Mouse (Mus musculus) forebrain, embryonic 14.5 days (tissue): ENCODE data around the gene Tex264. TPM values are rescaled to one million over a fixed set of nuclear protein-coding genes. Genes with fewer than 3 reads are reported as not detected.

Experiments used
- ATAC-seq: fragments of 200-750 bp; cut with Nextera tagmentation; 2 replicates; pipeline ENCODE4 v1.8.0; 2017; ENCODE audit warnings: mild to moderate bottlenecking, moderate library complexity
- DNase-seq: peaks from one replicate; pipeline ENCODE4 v3.0.0-alpha.2; 2015; ENCODE audit warnings: low spot score
- H3K27ac ChIP-seq: fragments of 300-500 bp; sonication (generic); 2 replicates; pipeline ENCODE4 v1.5.1; 2014; ENCODE audit warnings: low read depth, mild to moderate bottlenecking, control low read depth, low read length, moderate library complexity
- H3K27me3 ChIP-seq: fragments of 300-500 bp; sonication (generic); replicated peaks from 2 replicates; pipeline ENCODE4 v1.6.1; 2014; ENCODE audit warnings: low read length, control low read depth, mixed read lengths; ENCODE audit not compliant: control insufficient read depth, insufficient read depth
- H3K36me3 ChIP-seq: fragments of 300-500 bp; sonication (generic); 2 replicates; pipeline ENCODE4 v1.6.1; 2014; ENCODE audit warnings: low read length, control low read depth; ENCODE audit not compliant: control insufficient read depth, insufficient read depth
- H3K4me1 ChIP-seq: fragments of 300-500 bp; sonication (generic); 2 replicates; pipeline ENCODE4 v1.6.1; 2014; ENCODE audit warnings: antibody characterized with exemption, low read length, control low read depth; ENCODE audit not compliant: control insufficient read depth, insufficient read depth
- H3K4me2 ChIP-seq: fragments of 300-500 bp; sonication (generic); 2 replicates; pipeline ENCODE4 v1.6.1; 2014; ENCODE audit warnings: mild to moderate bottlenecking, control low read depth, low read length
- H3K4me3 ChIP-seq: fragments of 300-500 bp; sonication (generic); 2 replicates; pipeline ENCODE4 v1.5.1; 2014; ENCODE audit warnings: low read depth, low read length, control low read depth
- H3K9ac ChIP-seq: fragments of 300-500 bp; sonication (generic); 2 replicates; pipeline ENCODE4 v1.6.1; 2014; ENCODE audit warnings: mild to moderate bottlenecking, low read length, control low read depth, moderate library complexity
- H3K9me3 ChIP-seq: fragments of 300-500 bp; sonication (generic); replicated peaks from 2 replicates; pipeline ENCODE4 v1.6.1; 2016; ENCODE audit warnings: low read length, control low read depth, mixed read lengths; ENCODE audit not compliant: control insufficient read depth
- WGBS: fragments of 180-500 bp; shearing (Covaris S2); extraction: QIAGEN DNeasy Blood & Tissue Kit; methylation state at CpG from one replicate; pipeline ENCODE4 v1.1.7; 2014; 5-methylcytosine and 5-hydroxymethylcytosine counted together
- polyA plus RNA-seq: library from polyadenylated mRNA; unstranded; fragments of >200 nt; fragmentation: Nextera tagmentation; extraction: Ambion mirVana; gene quantifications from 2 replicates; pipeline ENCODE4 v1.2.1, GENCODE M21; 2014

Tex264 gene
- polyA plus RNA-seq, 1 experiment from 2014 or later: 41.3 TPM

DNA sequence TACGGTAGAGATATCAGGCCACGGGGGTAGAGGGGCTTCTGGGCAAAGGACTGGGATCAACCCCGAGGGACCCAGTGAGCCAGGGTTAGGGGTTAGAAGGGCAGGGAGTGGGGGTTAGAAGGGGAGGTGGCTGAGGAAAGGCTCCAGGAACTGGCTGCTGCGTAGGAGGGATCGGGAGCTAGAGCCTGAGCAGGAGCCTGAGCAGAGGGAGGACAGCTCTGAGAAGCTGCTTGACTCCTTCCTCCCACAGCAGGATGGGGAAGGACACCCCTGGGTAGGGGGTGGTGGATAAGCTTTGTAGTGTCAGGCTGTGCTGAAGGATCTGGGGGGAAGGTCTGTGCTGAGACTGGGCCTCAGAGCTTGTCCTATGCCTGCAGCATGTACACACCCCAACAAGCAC, 28.9 kb downstream of the Tex264 start:
- 52% methylated on average over 5 of the region's 5 CpGs for WGBS
- Histone ChIP-seq H3K27me3 (0 out of 2 replicates have a peak, but pooled peaks cover 10% of the 10 kb centered on the region), H3K36me3 (peaks cover 29% of the 10 kb centered on the region), H3K9me3 (no peaks in the 10 kb centered on the region), H3K4me3 (no peak overlapping the region), H3K4me2 (no peak overlapping the region), H3K9ac (no peak overlapping the region), H3K27ac (peak overlapping the region; percentile 44; the same call in 1 of the 2 replicates), H3K4me1 (no peaks in the 10 kb centered on the region)
- DNase-seq (no peak), ATAC-seq (no peak)

DNA sequence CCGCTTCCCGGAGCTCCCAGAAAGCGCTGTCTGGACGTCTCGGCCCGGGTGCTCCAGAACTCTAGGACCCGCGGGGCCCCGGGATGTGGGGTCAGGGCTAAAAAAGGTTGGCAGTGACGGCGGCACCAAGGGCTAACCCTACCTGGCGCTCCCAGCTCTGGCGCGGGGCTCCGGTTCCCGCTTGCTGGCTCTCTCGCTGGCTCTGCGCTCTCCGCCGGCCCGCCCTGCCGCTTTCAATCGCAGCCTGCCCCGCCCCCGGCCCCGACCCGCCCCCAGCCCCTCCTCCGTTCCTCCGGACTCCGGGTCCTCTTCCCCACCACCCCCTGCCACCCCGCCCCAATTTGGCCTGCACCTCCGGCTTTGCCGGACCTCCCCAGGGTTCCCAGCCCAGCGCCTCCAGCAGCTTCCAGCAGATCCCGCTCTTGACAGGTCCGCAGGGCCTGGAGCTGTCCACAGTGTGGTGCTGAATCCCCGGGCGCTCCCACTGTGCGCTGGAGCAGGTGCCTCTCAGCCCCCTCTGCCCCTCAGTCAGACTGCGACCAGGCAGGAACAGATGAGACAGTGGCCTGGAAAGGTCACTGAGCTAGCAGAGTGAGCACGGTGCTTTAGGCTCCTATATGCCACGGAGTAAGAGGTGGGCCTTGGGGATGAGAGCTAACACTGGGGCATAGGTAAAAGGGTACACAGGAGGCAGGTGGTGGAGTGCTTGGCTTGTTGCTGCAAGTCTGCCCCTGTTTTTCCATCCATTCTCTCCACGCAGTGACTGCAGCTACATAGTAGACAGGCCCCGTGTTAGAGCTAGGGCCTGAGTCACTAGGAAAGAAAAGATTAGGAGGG, 29.6 kb downstream of the Tex264 start, which contains the start of gene Grm2:
Gene Grm2, minus strand, starts transcription at position 199 of the 837 bp plus-strand sequence.
- Histone ChIP-seq H3K4me1 (no peaks in the 10 kb centered on the region), H3K27me3 (0 out of 2 replicates have a peak, but pooled peaks cover 10% of the 10 kb centered on the region), H3K36me3 (peaks cover 24% of the 10 kb centered on the region), H3K27ac (0 out of 2 replicates have a peak within 1 kb of the TSS, but pooled peaks have one; percentile 44), H3K9me3 (no peaks in the 10 kb centered on the region), H3K4me3 (peak within 1 kb of the TSS; percentile 42), H3K4me2 (peak within 1 kb of the TSS; percentile 77), H3K9ac (peak within 1 kb of the TSS; percentile 64)
- ATAC-seq: peak; percentile 68
- DNase-seq: peak; percentile 65
- 1% methylated on average over 38 of the region's 44 CpGs for WGBS

DNA sequence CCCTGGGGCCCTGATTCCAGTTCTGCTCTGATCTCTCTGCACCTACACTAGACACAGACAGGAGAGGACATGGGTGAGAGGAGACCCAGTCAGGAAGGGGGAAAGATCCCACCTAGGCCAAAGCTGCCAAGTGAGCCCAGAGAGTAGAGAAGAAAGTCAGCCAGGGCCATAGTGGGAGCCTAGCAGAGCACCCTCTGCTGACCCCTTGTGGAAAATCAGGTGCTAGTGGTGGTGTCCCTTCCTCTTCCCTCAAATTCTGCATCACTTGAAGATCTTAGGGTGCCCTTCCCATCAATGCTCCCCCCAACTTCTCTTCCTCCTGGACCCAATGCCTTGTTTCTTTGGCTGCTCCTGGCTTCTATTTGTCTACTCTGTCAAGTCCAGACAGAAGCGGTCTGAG, 33.0 kb downstream of the Tex264 start:
- no peaks in the 10 kb centered on the region for H3K4me1 ChIP-seq
- WGBS: 83% methylated on average over 1 of the region's 1 CpGs

DNA sequence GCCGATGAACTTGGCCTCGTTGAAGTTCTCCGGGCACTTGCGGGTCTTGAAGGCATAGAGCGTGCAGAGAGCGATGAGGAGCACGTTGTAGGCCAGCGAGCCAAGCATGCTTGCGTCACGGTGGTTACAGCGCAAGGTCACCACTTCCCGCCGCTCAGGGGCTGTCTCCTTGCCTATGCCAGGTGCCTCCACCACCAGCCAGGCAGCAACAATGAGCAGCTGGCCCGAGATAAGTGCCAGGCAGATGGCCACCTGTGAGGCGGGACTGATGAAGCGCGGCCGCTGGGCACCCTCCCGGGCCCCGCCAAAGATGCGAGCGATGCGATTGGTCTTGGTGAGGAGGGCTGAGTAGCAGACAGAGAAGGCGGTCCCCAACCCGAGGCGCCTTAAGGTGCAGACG, 38.5 kb downstream of the Tex264 start:
- ATAC-seq (no peak), DNase-seq (no peak)
- H3K9me3 ChIP-seq: no peaks in the 10 kb centered on the region
- H3K9ac ChIP-seq: no peak overlapping the region
- H3K4me2 ChIP-seq: no peak overlapping the region
- no peaks in the 10 kb centered on the region for H3K27me3 ChIP-seq
- WGBS: 81% methylated on average over 27 of the region's 27 CpGs
- H3K27ac ChIP-seq: no peak overlapping the region
- H3K4me3 ChIP-seq: no peak overlapping the region
- no peaks in the 10 kb centered on the region for H3K36me3 ChIP-seq
- H3K4me1 ChIP-seq: no peaks in the 10 kb centered on the region

More for the DNA sequence above, 33.0 kb downstream of the Tex264 start:
- H3K9ac ChIP-seq: no peak overlapping the region
- ATAC-seq: no peak
- no peaks in the 10 kb centered on the region for H3K36me3 ChIP-seq
- H3K9me3 ChIP-seq: no peaks in the 10 kb centered on the region
- H3K4me2 ChIP-seq: no peak overlapping the region
- H3K27ac ChIP-seq: no peak overlapping the region
- H3K4me3 ChIP-seq: no peak overlapping the region
- H3K27me3 ChIP-seq: 0 out of 2 replicates have a peak, but pooled peaks cover 10% of the 10 kb centered on the region
- no peak for DNase-seq

DNA sequence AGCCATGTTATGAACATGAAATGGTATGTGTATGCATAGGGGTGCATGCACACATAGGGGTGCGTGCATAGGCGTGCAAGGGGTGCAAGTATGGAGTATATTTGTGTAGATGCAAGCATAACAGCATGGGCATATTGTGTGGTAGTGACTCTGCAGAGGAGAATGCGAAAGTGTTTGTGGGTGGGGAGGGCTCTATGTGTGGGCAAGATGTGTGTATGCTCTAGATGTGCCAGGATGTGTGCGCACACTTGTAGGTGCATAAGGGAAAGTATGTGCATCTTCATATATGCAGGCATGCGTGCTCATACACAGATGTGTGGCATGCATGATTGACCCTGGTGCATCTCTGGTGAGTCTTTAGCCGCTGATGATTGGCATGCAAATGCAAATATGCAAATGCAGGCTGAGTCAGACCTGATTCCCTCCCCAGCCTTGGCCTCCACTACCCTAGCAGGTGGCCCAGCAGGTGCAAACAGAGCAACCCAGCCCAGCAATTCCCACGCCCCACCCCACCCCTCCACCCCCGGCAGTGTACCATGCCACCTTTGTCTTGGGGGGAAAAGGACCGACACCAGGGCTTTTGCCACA, 39.9 kb downstream of the Tex264 start:
- H3K27ac ChIP-seq: no peak overlapping the region
- no peaks in the 10 kb centered on the region for H3K36me3 ChIP-seq
- ATAC-seq: no peak
- H3K4me1 ChIP-seq: no peaks in the 10 kb centered on the region
- no peak overlapping the region for H3K4me3 ChIP-seq
- WGBS: 80% methylated on average over 9 of the region's 9 CpGs
- H3K27me3 ChIP-seq: no peaks in the 10 kb centered on the region
- no peaks in the 10 kb centered on the region for H3K9me3 ChIP-seq
- no peak overlapping the region for H3K9ac ChIP-seq
- no peak for DNase-seq
- H3K4me2 ChIP-seq: no peak overlapping the region

DNA sequence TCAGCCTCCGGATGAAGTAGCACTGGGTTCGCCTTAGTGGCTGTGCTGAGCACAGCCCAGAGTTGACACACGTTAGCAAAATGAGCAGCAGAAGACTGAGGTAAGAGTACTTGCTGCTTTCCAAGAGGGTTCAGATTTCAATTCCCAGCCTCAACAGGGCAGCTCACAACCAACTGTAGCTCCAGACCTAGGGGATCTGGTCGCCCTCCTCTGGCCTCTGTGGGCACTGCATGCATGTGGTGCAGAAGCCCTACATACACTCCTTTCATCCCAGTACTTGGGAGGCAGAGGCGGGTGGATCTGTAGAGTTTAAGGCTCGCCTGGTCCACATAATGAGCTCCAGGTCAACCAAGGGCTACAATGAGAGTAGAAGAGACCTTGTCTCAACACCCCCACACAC, 41.9 kb downstream of the Tex264 start:
- no peaks in the 10 kb centered on the region for H3K4me1 ChIP-seq
- WGBS: 75% methylated on average over 6 of the region's 6 CpGs
- ATAC-seq: no peak
- H3K4me2 ChIP-seq: no peak overlapping the region
- DNase-seq: no peak
- no peak overlapping the region for H3K9ac ChIP-seq
- no peaks in the 10 kb centered on the region for H3K36me3 ChIP-seq
- H3K27ac ChIP-seq: no peak overlapping the region
- H3K4me3 ChIP-seq: no peak overlapping the region
- H3K27me3 ChIP-seq: no peaks in the 10 kb centered on the region
- H3K9me3 ChIP-seq: no peaks in the 10 kb centered on the region

DNA sequence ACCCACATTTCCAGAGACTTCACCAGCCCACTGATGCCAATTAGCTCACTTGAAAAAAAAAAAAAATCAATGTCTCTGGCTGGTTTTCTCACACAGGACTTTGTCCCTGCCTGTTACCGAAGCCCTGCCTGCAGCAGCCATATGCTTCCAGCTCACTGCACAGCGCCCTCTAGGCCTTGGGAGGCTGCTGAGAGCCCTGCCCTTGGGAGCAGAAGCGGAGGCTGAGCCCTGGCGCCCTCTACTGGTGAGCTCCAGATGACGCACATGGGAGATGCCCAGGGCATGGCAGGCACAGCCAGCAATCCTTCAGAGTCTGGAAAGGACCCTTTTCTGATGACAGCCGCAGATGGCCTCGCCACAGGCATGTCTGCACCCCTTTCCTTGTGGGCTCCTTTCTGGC, 42.6 kb downstream of the Tex264 start:
- ATAC-seq (peak; percentile 58), DNase-seq (peak; percentile 79)
- no peaks in the 10 kb centered on the region for H3K9me3 ChIP-seq
- no peaks in the 10 kb centered on the region for H3K27me3 ChIP-seq
- no peak overlapping the region for H3K4me2 ChIP-seq
- H3K36me3 ChIP-seq: no peaks in the 10 kb centered on the region
- H3K4me1 ChIP-seq: no peaks in the 10 kb centered on the region
- 27% methylated on average over 7 of the region's 7 CpGs for WGBS
- H3K27ac ChIP-seq: no peak overlapping the region
- H3K4me3 ChIP-seq: no peak overlapping the region
- H3K9ac ChIP-seq: no peak overlapping the region

DNA sequence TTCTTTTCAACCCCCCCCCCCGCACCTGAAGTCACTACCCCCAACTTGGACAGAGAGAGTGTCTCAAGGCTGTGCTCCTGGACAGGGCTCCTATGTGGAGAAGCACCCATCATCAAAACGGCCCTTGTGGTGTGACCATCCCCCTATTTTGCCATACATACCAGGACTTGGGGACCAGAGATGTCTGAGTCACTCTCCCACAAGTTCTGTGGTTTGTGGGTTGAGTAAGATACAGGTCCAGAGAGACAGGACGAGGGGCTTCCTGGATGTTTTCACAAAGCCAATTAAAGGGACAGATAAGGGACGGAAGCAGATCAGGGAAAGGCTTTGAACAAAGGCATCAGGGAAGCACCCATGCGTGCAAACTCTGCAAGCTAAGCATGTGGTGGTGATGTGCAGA, 44.4 kb downstream of the Tex264 start:
- H3K27ac ChIP-seq: no peak overlapping the region
- no peaks in the 10 kb centered on the region for H3K27me3 ChIP-seq
- no peak overlapping the region for H3K4me3 ChIP-seq
- H3K9me3 ChIP-seq: no peaks in the 10 kb centered on the region
- H3K9ac ChIP-seq: no peak overlapping the region
- WGBS: 48% methylated on average over 5 of the region's 5 CpGs
- ATAC-seq: no peak
- no peak overlapping the region for H3K4me2 ChIP-seq
- no peaks in the 10 kb centered on the region for H3K4me1 ChIP-seq
- DNase-seq: no peak
- no peaks in the 10 kb centered on the region for H3K36me3 ChIP-seq

DNA sequence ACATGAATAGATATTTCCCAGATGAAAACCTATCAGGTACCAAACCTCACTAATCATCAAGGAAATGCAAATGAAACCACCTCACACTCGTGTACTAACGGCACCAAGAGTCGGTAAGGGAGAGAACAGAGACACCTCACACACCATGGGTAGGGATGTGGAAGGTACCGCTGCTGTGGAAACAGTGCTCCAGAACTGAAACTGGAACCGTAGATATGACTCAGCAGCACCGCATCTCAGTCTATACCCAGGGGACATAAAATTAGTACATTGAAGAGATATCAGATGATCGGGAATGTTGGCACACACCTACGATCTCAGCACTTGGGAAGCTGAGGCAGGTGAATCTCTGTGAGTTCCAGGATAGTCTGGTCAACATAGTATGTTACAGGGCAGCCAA, 47.6 kb downstream of the Tex264 start:
- 93% methylated on average over 8 of the region's 8 CpGs for WGBS
- Histone ChIP-seq H3K9me3 (no peaks in the 10 kb centered on the region), H3K4me3 (no peak overlapping the region), H3K27me3 (no peaks in the 10 kb centered on the region), H3K27ac (no peak overlapping the region), H3K4me1 (no peaks in the 10 kb centered on the region), H3K36me3 (no peaks in the 10 kb centered on the region), H3K4me2 (no peak overlapping the region), H3K9ac (no peak overlapping the region)
- DNase-seq: no peak
- no peak for ATAC-seq
